Mouse (Mus musculus) left cerebral cortex, adult 11 months (tissue): ENCODE data around the gene Fbln7.

Experiments used
- DNase-seq: peaks from one replicate; pipeline ENCODE4 v3.0.0; 2022; ENCODE audit warnings: low spot score

The Fbln7 gene

DNA sequence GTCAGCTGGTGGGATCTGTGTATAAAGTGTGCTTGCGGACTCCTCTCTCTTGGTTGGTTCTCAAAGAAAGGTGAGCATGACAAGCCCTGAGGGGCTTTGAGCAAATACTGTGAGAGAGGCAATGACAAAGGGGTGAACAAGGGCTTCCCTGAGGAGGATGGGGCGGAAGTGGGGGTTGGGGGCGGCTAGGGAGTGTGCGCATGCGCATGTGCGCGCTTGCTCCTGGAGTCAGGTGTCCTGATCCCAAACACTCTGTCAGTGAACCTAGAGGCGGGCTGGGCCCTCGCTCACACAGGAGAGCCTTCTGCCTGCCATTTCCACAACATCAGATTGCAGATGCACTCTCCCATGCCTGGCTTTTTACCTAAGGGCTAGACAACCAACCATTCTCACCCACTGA lies 9.5 kb downstream of the Fbln7 start:
- no peak for DNase-seq

GRCm38 (mm10) chr2:128875526-128875925 lies 12.7 kb downstream of the Fbln7 start:
- DNase-seq, result no peak

- no peak for DNase-seq
Observed at GRCm38 (mm10) chr2:128881236-128881635, 18.5 kb downstream of the Fbln7 start.

- no peak for DNase-seq
Observed at GRCm38 (mm10) chr2:128885225-128885811, 22.5 kb downstream of the Fbln7 start.

GRCm38 (mm10) chr2:128887866-128888550 lies 25.2 kb downstream of the Fbln7 start:
- DNase-seq, result no peak

DNA sequence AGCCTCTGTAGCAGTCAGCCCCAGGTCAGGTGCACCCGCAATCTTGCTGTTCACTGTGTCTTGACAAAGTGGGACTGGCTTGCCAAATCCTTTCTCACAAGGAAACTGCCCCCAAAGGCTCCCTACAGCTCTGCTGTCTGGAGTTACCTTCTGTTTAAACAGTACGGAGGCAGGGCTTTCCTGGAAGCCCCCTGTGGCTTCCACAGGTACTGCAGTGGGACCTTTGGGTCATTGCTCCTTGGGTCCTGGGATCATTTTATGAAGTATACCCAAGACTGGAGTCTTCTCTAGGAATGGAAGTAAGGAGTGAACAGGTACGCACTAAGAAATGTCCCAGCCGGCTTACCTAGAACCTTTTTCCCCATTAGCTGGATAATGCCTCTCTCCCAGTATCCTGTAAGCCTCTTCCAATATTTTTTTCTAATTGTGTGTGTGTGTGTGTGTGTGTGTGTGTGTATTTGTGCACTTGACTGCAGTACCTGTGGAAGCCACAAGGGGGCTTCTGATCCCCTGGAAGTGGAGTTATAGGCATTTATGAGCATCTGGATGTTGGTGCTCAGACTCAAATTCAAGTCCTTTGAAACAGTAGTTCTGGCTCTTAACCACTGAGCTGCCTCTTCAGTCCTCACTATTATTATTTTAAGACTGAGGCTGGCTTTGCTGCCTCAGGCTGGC lies 28.0 kb downstream of the Fbln7 start:
- DNase-seq, result no peak

DNA sequence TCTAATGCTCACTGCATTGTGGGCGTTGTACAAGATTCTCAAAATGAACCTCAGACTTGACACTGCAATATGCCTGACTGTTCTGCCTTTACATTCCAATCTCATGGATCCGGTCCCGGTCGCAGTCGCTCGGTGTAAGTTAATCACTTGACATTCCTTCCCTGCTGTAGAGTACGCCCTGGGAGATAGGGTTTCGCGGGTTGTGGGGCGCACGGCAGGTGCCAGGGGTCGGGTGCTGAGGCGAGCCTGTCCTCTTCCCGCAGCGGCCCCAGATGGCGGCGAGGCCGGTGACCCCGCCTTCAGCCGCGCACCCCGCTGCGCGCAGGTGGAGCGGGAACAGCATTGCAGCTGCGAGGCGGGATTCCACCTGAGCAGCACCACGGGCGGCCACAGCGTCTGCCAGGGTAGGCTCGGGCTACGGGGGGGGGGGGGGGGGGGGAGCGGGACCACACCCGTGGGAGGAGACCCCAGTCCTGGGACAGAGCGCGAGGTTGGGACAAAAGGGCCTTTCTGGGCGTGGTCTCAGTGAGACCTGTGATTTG lies 29.5 kb downstream of the Fbln7 start:
- no peak for DNase-seq

- DNase-seq, result no peak
Observed at GRCm38 (mm10) chr2:128902843-128903242, 40.1 kb downstream of the Fbln7 start.

GRCm38 (mm10) chr2:128903661-128904060 lies 40.9 kb downstream of the Fbln7 start:
- DNase-seq, result no peak

- no peak for DNase-seq
Observed at GRCm38 (mm10) chr2:128914978-128915377, 52.2 kb downstream of the Fbln7 start.

DNA sequence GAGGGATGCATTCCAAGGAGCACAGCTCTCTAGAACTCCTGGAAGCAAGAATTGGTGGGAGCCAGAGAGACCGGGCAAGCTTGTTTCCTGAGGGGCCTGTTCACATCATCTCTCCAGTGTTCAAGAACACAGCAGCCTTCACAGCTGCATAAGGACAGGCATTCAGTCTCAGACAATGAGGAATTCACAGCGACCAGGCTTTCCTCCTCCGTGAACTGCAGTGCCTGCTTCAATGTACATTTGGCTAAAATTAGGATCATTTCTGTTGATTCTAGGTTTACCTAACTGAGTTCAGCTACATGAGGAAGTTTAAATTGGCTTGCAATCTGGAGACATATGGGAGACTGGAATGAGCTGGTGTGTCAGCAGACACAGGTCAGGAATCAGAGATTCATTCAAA lies 53.7 kb downstream of the Fbln7 start:
- DNase-seq, result no peak

GRCm38 (mm10) chr2:128924799-128925198 lies 62.0 kb downstream of the Fbln7 start:
- no peak for DNase-seq

DNA sequence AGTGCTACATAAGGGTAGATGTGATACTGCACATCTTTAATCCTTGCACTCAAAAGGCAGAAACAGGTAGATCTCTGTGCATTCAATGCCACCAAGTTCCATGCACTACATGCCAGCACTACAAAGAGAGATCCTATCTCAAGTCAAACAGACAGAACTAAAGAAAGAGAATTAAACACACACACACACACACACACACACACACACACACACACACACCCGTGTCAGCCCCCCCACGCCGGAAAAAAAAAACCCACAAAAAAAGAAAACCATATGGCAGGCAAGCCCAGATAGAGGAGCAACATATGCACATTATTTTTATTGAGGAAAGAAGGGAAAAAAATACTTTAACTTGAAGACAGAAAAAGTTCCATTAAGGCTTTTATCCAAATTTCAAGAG lies 65.7 kb downstream of the Fbln7 start:
- no peak for DNase-seq

- no peak for DNase-seq
Observed at GRCm38 (mm10) chr2:128930704-128931103, 67.9 kb downstream of the Fbln7 start.

DNA sequence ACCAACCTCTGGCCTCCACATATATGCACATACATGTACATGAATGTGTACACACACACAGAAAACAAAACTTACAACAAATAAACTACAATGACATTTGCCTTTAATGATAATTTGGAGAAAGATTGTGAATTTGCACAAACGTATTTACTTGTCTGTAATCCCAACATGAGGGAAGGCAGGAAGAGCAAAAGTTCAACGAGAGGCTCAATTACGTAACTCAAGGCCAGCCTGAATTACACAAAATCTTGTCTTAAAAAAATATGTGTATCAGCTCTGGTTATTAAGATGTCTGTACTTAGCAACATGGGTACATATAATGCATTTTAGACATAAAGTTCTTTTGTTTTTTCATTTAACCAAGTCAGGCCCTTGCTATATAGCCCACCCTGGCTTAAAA lies 73.5 kb downstream of the Fbln7 start:
- no peak for DNase-seq

DNA sequence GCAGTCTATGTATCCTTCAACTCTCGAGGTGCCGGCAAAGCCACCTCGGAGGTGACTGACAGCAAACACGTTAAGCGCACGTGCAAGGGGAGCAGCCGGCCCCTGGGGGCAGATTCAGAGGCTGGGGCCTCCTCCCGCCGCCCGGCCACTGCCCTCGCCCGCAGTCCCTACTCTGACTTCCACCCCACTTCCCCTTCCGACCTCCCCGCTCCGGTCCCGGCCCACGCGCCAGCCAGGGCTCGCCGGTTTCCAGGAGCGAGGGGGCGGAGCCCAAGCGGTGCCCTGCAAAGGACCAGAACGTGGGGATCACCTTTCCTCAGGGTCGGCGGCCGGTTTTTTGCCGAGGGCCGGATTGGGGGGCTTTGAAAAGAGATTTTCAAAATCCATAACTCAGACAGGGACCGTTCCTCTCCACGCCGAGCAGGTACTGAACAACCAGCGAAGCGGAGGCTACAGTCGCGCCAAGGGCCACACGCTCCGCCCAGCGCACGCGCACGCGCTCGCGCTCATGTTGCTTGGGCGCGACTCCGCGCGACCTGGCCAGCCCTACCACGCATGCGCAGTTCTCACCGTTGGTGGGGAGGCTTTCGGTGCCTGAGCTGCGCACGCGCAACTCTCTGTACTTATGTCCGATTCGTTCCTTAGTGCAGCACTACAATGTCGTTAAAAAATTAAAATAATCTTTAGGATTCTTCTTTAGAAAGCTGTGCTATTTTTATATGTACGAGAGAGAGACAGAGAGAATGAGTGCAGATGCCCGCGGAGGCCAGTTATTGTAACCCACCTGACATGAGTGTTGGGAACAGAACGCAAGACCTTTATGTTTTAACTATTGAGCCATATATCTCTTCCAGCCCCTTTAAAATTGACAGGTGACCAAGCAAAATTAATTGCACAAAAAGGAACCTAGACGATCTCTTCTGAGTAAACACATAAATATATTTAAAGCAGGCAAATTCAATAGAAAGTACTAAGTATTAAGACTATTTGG lies 81.1 kb downstream of the Fbln7 start, which contains the start of gene Zc3h8:
Zc3h8 (minus strand) TSS at position 540 of the 991 bp plus-strand sequence.
- peak; percentile 94 for DNase-seq
